Mouse (Mus musculus) left cerebral cortex, adult 2 months (tissue): ENCODE data around the gene Cyld. TPM values are rescaled to one million over a fixed set of nuclear protein-coding genes. Genes with fewer than 3 reads are reported as not detected.
"Not testable (repeated sequence)": the region's sequence is repeated elsewhere in the genome, so short reads cannot be mapped to it uniquely, and the experiment has no call there.

Source experiments
- DNase-seq, 2 experiments: peaks; one replicate each; pipeline ENCODE4 v3.0.0; 2021 to 2022; ENCODE audit warnings: low spot score in 2 of 2, mixed read lengths in 1 of 2; ENCODE audit errors: extremely low spot score in 1 of 2
- H3K27ac ChIP-seq: fragments of 200-600 bp; 2 replicates; pipeline ENCODE4 v1.8.1; 2022
- H3K4me3 ChIP-seq: fragments of 200-600 bp; 2 replicates; pipeline ENCODE4 v1.8.1; 2022
- CTCF ChIP-seq: fragments of 200-600 bp; IDR thresholded peaks from 2 replicates; pipeline ENCODE4 v1.8.1; 2022; ENCODE audit warnings: antibody characterized with exemption, mild to moderate bottlenecking, moderate library complexity
- intact Hi-C: fragments of 180-260 bp; cut with DNase I; formaldehyde crosslinking; loops from one replicate; pipeline ENCODE4 v1.15.1; 2025
- total RNA-seq, 2 experiments: library from RNA; stranded (reverse); gene quantifications; 2 replicates each; pipeline ENCODE4 v1.2.3; 2021

Cyld gene
- total RNA-seq, 2 experiments from 2014 or later = 102 to 110 TPM

GRCm38 (mm10) chr8:88761980-88762379 lies 65.2 kb downstream of the Cyld start:
- intact Hi-C loops = no loop called here
- no peak for TF ChIP-seq CTCF
- DNase-seq = no peak
- H3K4me3 ChIP-seq = no peak overlapping the region
- no peak overlapping the region for H3K27ac ChIP-seq

- H3K4me3 ChIP-seq = no peak overlapping the region
- DNase-seq = no peak
- H3K27ac ChIP-seq = no peak overlapping the region
- intact Hi-C loops = no loop called here
- no peak for TF ChIP-seq CTCF
Observed at GRCm38 (mm10) chr8:88771241-88771640, 74.4 kb downstream of the Cyld start.

- no peak for TF ChIP-seq CTCF
- intact Hi-C loops = no loop called here
- Histone ChIP-seq H3K27ac (no peak overlapping the region), H3K4me3 (no peak overlapping the region)
- no peak for DNase-seq
Observed at GRCm38 (mm10) chr8:88774593-88775297, 77.9 kb downstream of the Cyld start.

- DNase-seq = no peak
- intact Hi-C loops = no loop called here
- TF ChIP-seq CTCF = no peak
- no peak overlapping the region for H3K4me3 ChIP-seq
- no peak overlapping the region for H3K27ac ChIP-seq
Observed at GRCm38 (mm10) chr8:88775298-88775646, 78.4 kb downstream of the Cyld start.

- no peak for DNase-seq
- Histone ChIP-seq H3K4me3 (no peak overlapping the region), H3K27ac (no peak overlapping the region)
- TF ChIP-seq CTCF = no peak
- intact Hi-C loops = no loop called here
Observed at GRCm38 (mm10) chr8:88780142-88780541, 83.3 kb downstream of the Cyld start.

GRCm38 (mm10) chr8:88781283-88781682 lies 84.5 kb downstream of the Cyld start:
- no peak for DNase-seq
- TF ChIP-seq CTCF = no peak
- intact Hi-C loops = no loop called here
- no peak overlapping the region for H3K27ac ChIP-seq
- H3K4me3 ChIP-seq = no peak overlapping the region

- TF ChIP-seq CTCF = no peak
- intact Hi-C loops = no loop called here
- DNase-seq = no peak
- Histone ChIP-seq H3K27ac (no peak overlapping the region), H3K4me3 (no peak overlapping the region)
Observed at GRCm38 (mm10) chr8:88783722-88784121, 86.9 kb downstream of the Cyld start.

- intact Hi-C loops, H3K4me3 ChIP-seq, H3K27ac ChIP-seq, DNase-seq: not testable (repeated sequence)
- TF ChIP-seq CTCF = peak; percentile 44
Observed at GRCm38 (mm10) chr8:88788335-88788734, 91.5 kb downstream of the Cyld start.

GRCm38 (mm10) chr8:88792691-88793323 lies 96.0 kb downstream of the Cyld start:
- peak; percentile 39 to 48 for DNase-seq
- Histone ChIP-seq H3K27ac (no peak overlapping the region), H3K4me3 (no peak overlapping the region)
- intact Hi-C loops = loop anchor here (10.0 kb wide), 1 partner anchor 992 kb away; no protein-coding TSS in a partner anchor
- TF ChIP-seq CTCF = no peak

GRCm38 (mm10) chr8:88793324-88793722 lies 96.5 kb downstream of the Cyld start:
- H3K27ac ChIP-seq = no peak overlapping the region
- intact Hi-C loops = loop anchor here (10.0 kb wide), 1 partner anchor 991 kb away; no protein-coding TSS in a partner anchor
- TF ChIP-seq CTCF = no peak
- no peak overlapping the region for H3K4me3 ChIP-seq
- no peak for DNase-seq

GRCm38 (mm10) chr8:88793746-88794614 lies 97.2 kb downstream of the Cyld start:
- no peak overlapping the region for H3K4me3 ChIP-seq
- peak in 1 of 2 experiments; percentile 27 for DNase-seq
- no peak overlapping the region for H3K27ac ChIP-seq
- intact Hi-C loops = loop anchor here (10.0 kb wide), 1 partner anchor 991 kb away; no protein-coding TSS in a partner anchor
- TF ChIP-seq CTCF = no peak

GRCm38 (mm10) chr8:88794615-88794907 lies 97.7 kb downstream of the Cyld start:
- DNase-seq = no peak
- TF ChIP-seq CTCF = peak; percentile 47

More at GRCm38 (mm10) chr8:88794615-88794907, 97.7 kb downstream of the Cyld start:
- no peak overlapping the region for H3K4me3 ChIP-seq
- intact Hi-C loops = loop anchor here (10.0 kb wide), 1 partner anchor 990 kb away; no protein-coding TSS in a partner anchor
- H3K27ac ChIP-seq = no peak overlapping the region
